Mouse (Mus musculus) megakaryocyte, embryonic 14.5 days (primary cell): ENCODE results near the gene Vrk2.

ENCODE experiments used
- FLI1 ChIP-seq: IDR thresholded peaks from 2 replicates; pipeline ENCODE4 v1.6.1; 2012; ENCODE audit warnings: low read length, inconsistent platforms, mixed read lengths
- GATA1 ChIP-seq: IDR thresholded peaks from 3 replicates; pipeline ENCODE4 v1.6.1; 2012; ENCODE audit warnings: mixed read lengths, low read length, inconsistent platforms, borderline replicate concordance

DNA sequence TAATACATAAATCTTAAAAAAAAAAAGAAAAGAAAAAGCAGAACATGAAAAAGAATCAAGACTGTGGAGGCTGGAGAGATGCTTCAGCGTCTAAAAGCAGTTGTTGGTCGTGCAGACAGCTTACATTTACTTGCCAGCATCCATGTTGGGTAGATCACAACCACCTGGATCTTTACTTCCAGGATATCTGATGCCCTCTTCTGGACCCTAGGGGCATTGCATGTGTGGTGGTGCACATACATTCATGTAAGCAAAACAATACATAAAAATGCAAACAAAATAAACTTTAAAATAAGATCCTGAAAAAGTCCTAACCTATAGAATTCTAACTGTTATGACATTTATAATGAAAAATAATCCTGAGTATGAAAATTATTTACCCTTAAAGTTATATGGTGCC lies 66.9 kb downstream of the Vrk2 start:
- TF ChIP-seq GATA1 (no peak), FLI1 (no peak)
